Comparison of ENCODE assay signal across 26 mouse cellular contexts in genomic region chr11:117427808-117428510, GRCm38 (mm10). TPM values are rescaled to one million over a fixed set of nuclear protein-coding genes. Genes with fewer than 3 reads are reported as not detected.
A peak's percentile ranks its signal among the peaks of the same experiment; 100 is the strongest.
DNase-seq lines count a peak whose midpoint lies in the region; ATAC-seq lines count a peak whose summit lies in the region.
"Had no signal": no experiment of that assay in that cellular context is flagged by ENCODE, and none has a peak within 500 bp of the region (broad histone marks: within the 10 kb centered on the region; RNA-seq: fewer than 3 reads in every experiment).

No protein-coding gene starts in this region.

- no peak for ATAC-seq in midbrain, embryonic 13.5 days
- ATAC-seq in CD4-positive, CD25-positive, alpha-beta regulatory T cell, adult 4 months: no peak
- ATAC-seq: forebrain, embryonic 15.5 days; hindbrain, postnatal 0 days had no signal

- H3K4me3 ChIP-seq in midbrain, embryonic 10.5 days: no peak overlapping the region
- no peak overlapping the region for H3K4me3 ChIP-seq in midbrain, embryonic 13.5 days (replicated peaks)
- no peak overlapping the region for H3K4me3 ChIP-seq in embryonic facial prominence, embryonic 10.5 days
- no peak overlapping the region for H3K4me3 ChIP-seq in limb, embryonic 10.5 days
- H3K4me3 ChIP-seq: forebrain, embryonic 15.5 days; heart, embryonic 13.5 days; left cerebral cortex, adult 2 months; midbrain, embryonic 12.5 days; myocyte had no signal

- DNase-seq in midbrain, embryonic 10.5 days (ENCODE audit: low spot score): no peak
- DNase-seq in embryonic facial prominence, embryonic 10.5 days (ENCODE audit: low spot score): peak; percentile 55
- DNase-seq in limb, embryonic 10.5 days (ENCODE audit: low spot score): no peak
- DNase-seq in adrenal gland, postnatal 10 days: no peak
- DNase-seq in urinary bladder, postnatal 36 days (ENCODE audit: low spot score in 2 of 2): no peak
- DNase-seq: adrenal gland, adult 8-10 months; cerebellum, adult 8-10 months; heart, postnatal 36 days; kidney, adult 11 months; liver; lung, adult 2 months; lung, postnatal 36 days; spleen, adult 18-20 months; thymus, adult 18-20 months had no signal

- 0 out of 2 replicates have a peak overlapping the region, but pooled peaks have one; percentile 28 for H3K27ac ChIP-seq in midbrain, embryonic 10.5 days (replicated peaks)
- no peak overlapping the region for H3K27ac ChIP-seq in midbrain, embryonic 13.5 days
- H3K27ac ChIP-seq in embryonic facial prominence, embryonic 10.5 days (replicated peaks): peak overlapping the region; percentile 72
- H3K27ac ChIP-seq in limb, embryonic 10.5 days: peak overlapping the region; percentile 53
- H3K27ac ChIP-seq: forebrain, embryonic 15.5 days; heart, embryonic 13.5 days; hindbrain, postnatal 0 days; kidney, postnatal 0 days; left cerebral cortex, adult 2 months had no signal

- no peak overlapping the region for H3K4me2 ChIP-seq in midbrain, embryonic 13.5 days (replicated peaks)
- H3K4me2 ChIP-seq: forebrain, embryonic 15.5 days; heart, embryonic 13.5 days; midbrain, embryonic 12.5 days had no signal

- H3K27me3 ChIP-seq in midbrain, embryonic 10.5 days (ENCODE audit: low read depth, poor library complexity, severe bottlenecking): peaks cover 23% of the 10 kb centered on the region
- 0 out of 2 replicates have a peak, but pooled peaks cover 2% of the 10 kb centered on the region for H3K27me3 ChIP-seq in midbrain, embryonic 13.5 days
- peaks cover 32% of the 10 kb centered on the region for H3K27me3 ChIP-seq in embryonic facial prominence, embryonic 10.5 days (replicated peaks; ENCODE audit: low read depth, poor library complexity, severe bottlenecking)
- peaks cover 69% of the 10 kb centered on the region for H3K27me3 ChIP-seq in limb, embryonic 10.5 days (ENCODE audit: low read depth, poor library complexity, severe bottlenecking)
- H3K27me3 ChIP-seq: forebrain, embryonic 15.5 days had no signal

- H3K9me3 ChIP-seq in midbrain, embryonic 10.5 days (replicated peaks): 0 out of 2 replicates have a peak, but pooled peaks cover 1% of the 10 kb centered on the region
- H3K9me3 ChIP-seq in midbrain, embryonic 13.5 days: no peaks in the 10 kb centered on the region
- H3K9me3 ChIP-seq in embryonic facial prominence, embryonic 10.5 days: peaks cover 2% of the 10 kb centered on the region; the same call in 1 of the 2 replicates
- H3K9me3 ChIP-seq in limb, embryonic 10.5 days (replicated peaks): no peaks in the 10 kb centered on the region
- H3K9me3 ChIP-seq: forebrain, embryonic 15.5 days had no signal

- WGBS in midbrain, embryonic 10.5 days: 85% methylated on average over 17 of the region's 17 CpGs
- 87% methylated on average over 17 of the region's 17 CpGs for WGBS in midbrain, embryonic 13.5 days
- 67% methylated on average over 17 of the region's 17 CpGs for WGBS in embryonic facial prominence, embryonic 10.5 days
- WGBS in limb, embryonic 10.5 days: 79% methylated on average over 17 of the region's 17 CpGs

- H3K36me3 ChIP-seq in midbrain, embryonic 10.5 days: no peaks in the 10 kb centered on the region
- H3K36me3 ChIP-seq in midbrain, embryonic 13.5 days: no peaks in the 10 kb centered on the region
- no peaks in the 10 kb centered on the region for H3K36me3 ChIP-seq in embryonic facial prominence, embryonic 10.5 days (replicated peaks)
- no peaks in the 10 kb centered on the region for H3K36me3 ChIP-seq in limb, embryonic 10.5 days
- H3K36me3 ChIP-seq: forebrain, embryonic 15.5 days; heart, embryonic 13.5 days; midbrain, embryonic 12.5 days had no signal

- H3K9ac ChIP-seq in midbrain, embryonic 13.5 days (replicated peaks): no peak overlapping the region
- H3K9ac ChIP-seq: forebrain, embryonic 15.5 days; heart, embryonic 13.5 days; midbrain, embryonic 12.5 days had no signal

- peaks cover 23% of the 10 kb centered on the region for H3K4me1 ChIP-seq in midbrain, embryonic 10.5 days
- peaks cover 29% of the 10 kb centered on the region for H3K4me1 ChIP-seq in midbrain, embryonic 13.5 days (replicated peaks)
- peaks cover 61% of the 10 kb centered on the region for H3K4me1 ChIP-seq in embryonic facial prominence, embryonic 10.5 days
- H3K4me1 ChIP-seq in limb, embryonic 10.5 days: peaks cover 37% of the 10 kb centered on the region

RNA-seq across cellular contexts. Expression of gene Gm11733, which starts 56.2 kb away (rescaled TPM):
- 0.06 TPM in 1 of 2 replicates, not detected in the other for polyA plus RNA-seq in midbrain, embryonic 10.5 days (2016; fragmentation: Nextera tagmentation; extraction: Ambion mirVana)
- polyA plus RNA-seq in midbrain, embryonic 13.5 days (2015; fragmentation: Nextera tagmentation; extraction: Ambion mirVana): not detected in 2 replicates
- 0.06 TPM in 2 replicates for polyA plus RNA-seq in embryonic facial prominence, embryonic 10.5 days (2016; fragmentation: Nextera tagmentation; extraction: Ambion mirVana)
- polyA plus RNA-seq in limb, embryonic 10.5 days (2016; fragmentation: Nextera tagmentation; extraction: Ambion mirVana): not detected in 2 replicates
- not detected for total RNA-seq in adrenal gland, postnatal 10 days (2021)
- polyA plus RNA-seq in CD4-positive, CD25-positive, alpha-beta regulatory T cell, adult 4 months (2017; shearing (Covaris generic)): not detected
- total RNA-seq: adrenal gland, adult 8-10 months; common myeloid progenitor, adult 5-6 weeks; heart, postnatal 36 days; neutrophil, adult 5-6 weeks had no signal
- polyA plus RNA-seq: forebrain, embryonic 15.5 days; heart, embryonic 13.5 days; hindbrain, postnatal 0 days; kidney, postnatal 0 days; lung, adult 2 months; midbrain, embryonic 12.5 days; myocyte; stomach, embryonic 14.5 days had no signal
